Mouse (Mus musculus): Measurements from ENCODE around the gene Gm14214.

DNA sequence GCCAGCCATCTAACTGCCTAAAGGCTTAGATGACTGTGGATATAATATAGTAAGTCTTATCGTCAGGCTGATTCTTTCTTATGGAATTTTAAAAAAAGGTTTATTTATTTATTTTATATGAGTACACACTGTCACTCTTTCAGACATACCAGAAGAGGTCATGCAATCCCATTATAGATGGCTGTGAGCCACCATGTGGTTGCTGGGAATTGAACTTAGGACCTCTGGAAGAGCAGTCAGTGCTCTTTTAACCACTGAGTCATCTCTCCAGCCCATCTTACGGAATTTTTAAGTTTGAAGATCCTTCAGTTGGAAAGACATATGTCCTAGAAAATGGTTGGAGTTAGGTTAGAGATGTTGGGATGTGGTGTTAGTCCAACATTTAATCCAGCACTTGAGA is 43.6 kb upstream of the Gm14214 start:
- TF ChIP-seq CTCF (IDR thresholded peaks at IDR 0.05; ENCODE audit: borderline replicate concordance, insufficient read depth, low read depth, low read length) (no peak), POLR2A (IDR thresholded peaks at IDR 0.05; ENCODE audit: borderline replicate concordance, insufficient read depth, low read length) (no peak)
